Mouse (Mus musculus) spleen, embryonic (tissue): ENCODE results near the gene Itgav.

Source experiments
- CTCF ChIA-PET: fragments of 350-600 bp; sonication (Branson Sonifier 250); formaldehyde crosslinking; loops from one replicate; lab custom pipeline; 2022; lab: Charles Lee

Itgav gene

DNA sequence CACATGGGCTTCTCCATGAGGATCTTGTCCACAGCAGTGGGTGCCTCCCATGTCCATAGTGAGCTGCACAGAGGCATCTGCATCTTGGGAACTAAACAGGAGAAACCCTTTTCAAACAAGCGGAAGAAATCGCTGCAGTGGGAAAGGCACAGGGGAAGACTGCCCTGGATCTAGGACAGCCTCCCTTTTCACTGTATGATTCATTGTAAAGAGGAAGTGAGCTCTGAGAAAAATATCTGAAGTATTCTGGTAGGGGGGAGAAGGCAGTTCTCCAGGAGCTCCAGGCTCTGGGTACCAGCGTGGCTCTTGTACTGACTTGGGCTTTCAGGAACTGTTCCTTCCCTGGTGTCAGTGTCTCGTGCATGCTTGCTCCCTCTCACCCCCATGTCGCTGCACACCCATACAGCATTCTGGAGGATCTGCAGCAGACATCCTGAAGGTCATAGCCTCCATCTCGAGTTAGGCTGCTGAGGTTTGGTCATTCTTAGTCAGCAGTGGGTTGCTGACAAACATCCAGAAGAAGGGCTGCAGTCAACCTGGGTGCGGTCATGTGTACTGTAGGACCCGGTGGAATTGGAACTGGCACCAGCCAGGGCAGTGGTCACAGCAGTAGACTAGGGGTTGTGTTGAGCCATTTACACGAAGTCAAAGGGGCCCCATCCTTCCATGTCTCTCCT, 20.2 kb downstream of the Itgav start:
- CTCF ChIA-PET, result no interaction called here

GRCm38 (mm10) chr2:83745257-83745656, 21.1 kb downstream of the Itgav start:
- CTCF ChIA-PET, result no interaction called here

- CTCF ChIA-PET, result no interaction called here
Measured at GRCm38 (mm10) chr2:83748581-83749118, 24.5 kb downstream of the Itgav start.

GRCm38 (mm10) chr2:83753008-83753407, 28.8 kb downstream of the Itgav start:
- CTCF ChIA-PET, result interaction anchor here (0.6 to 1.0 kb wide), 4 partner anchors 9 to 84 kb away, joined by 3 to 10 read pairs (median 4); no protein-coding TSS in a partner anchor

DNA sequence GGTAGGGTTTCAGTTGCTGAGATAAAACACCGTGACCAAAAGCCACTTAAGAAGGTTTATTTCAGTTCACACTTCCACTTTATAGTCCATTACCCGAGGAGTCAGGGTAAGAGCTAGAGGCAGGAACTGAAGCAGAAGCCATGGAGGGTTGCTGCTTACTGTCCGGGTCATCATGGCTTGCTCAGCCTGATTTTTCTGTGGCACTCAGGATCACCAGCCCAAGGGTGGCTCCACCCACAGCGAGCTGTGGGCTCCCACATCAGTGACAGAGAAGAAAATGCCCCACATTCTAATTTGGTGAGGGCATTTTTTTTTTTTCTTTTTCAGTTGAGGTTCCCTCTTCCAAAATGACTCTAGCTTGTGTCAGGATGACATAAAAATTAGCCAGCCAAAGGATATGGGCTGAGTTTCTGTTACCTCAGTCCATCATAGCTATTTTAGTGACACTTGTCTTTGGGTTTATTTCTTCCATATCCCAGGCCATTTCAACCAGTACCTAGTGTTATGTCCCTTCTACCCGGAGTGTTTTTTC, 30.2 kb downstream of the Itgav start:
- CTCF ChIA-PET, result interaction anchor here (1.0 kb wide), 1 partner anchor 15 kb away, joined by 5 read pairs; no protein-coding TSS in a partner anchor

- CTCF ChIA-PET, result no interaction called here
Measured at GRCm38 (mm10) chr2:83758606-83759215, 34.5 kb downstream of the Itgav start.

DNA sequence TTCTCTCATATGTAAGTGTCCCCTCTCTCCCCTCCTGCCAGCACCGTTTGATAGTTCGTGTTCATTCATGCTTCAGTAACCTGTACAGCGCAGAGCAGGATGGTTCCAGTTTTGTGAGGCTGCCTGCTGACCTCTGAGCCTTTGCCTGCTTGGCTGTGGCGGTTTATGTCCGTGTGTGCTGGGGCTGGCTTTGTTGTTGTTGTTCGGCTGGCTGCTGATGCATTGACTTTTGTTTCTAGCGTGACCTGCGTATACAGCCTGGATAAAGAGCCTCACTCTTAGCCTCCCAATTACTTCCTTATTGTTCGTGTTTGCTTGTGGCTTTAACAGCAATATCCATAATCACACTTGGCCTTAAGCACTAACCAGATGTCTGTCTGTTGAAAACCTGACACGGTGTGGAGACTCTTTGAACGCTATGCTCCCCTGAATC, 35.0 kb downstream of the Itgav start:
- CTCF ChIA-PET, result no interaction called here

GRCm38 (mm10) chr2:83759667-83760066, 35.5 kb downstream of the Itgav start:
- CTCF ChIA-PET, result interaction anchor here (0.7 kb wide), 1 partner anchor 1208 kb away, joined by 5 read pairs; no protein-coding TSS in a partner anchor

DNA sequence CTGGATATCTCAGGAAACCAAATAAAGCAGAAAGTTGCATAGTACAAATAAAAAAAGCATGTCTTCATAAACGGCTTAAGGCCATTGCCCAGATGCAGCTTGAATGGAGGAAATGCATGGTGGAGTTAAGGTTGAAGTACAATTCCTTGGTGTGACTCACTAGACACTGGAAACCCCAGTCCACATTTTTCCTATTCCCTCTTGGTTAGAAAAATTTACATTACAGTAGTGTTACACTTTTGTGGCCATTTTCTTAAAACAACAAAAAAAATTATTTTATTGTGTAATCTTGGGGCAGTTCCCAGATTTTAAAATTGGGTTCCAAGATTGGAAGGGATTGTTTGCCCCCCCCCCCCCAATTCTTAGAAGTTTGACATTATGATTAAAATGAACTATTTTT, 35.9 kb downstream of the Itgav start:
- CTCF ChIA-PET, result interaction anchor here (0.7 kb wide), 1 partner anchor 1208 kb away, joined by 5 read pairs; no protein-coding TSS in a partner anchor

DNA sequence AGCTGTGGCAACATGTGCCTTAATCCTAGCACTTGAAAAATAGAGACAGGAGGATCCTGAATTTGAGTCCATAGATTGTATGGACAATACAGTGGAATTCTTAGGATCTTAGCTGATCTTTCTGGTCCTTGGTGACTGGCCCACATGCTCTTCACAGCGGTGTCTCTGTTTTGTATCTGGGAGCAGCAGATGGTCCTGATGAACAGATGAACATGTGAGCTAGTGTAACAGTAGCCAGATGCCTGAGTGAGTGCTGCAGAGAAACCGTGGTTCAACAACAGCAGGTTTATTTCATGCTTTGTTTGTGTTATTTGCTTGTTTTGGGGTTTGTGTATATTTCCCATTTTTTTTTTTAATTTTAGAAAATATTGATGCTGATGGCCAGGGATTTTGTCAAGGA, 37.3 kb downstream of the Itgav start:
- CTCF ChIA-PET, result interaction anchor here (0.5 kb wide), 1 partner anchor 8 kb away, joined by 3 read pairs; no protein-coding TSS in a partner anchor

DNA sequence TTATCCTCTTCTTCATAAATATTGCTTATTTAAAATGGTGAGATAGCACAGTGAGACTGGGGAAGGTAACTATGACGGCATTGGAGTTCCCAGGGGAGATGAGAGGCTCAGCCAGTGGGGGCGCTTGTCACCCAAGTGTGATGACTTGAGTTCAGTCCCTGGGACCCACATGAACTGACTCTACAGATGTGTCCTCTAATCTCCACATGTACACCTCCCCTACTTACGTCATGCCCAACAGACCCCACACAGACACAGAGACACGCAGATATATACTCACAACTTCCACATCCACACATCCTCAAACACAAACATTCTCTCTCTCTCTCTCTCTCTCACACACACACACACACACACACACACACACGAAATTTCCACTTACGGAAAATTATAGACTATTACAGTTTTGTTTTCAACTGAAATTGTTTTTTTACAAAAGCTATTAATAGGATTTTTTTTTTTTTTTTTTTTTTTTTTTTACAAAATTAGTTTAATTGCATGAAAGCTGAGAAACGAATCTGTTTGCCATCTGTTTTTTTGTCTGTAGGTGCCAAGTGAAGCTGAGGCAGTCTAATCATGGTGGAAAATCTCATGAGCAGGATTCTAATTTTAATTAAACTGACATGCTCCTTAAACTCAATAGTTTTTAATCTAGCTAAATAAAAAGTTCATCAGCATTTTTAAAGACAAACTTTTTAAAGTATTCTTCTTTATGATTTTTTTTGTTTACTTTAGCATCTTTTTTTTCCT, 38.1 kb downstream of the Itgav start:
- CTCF ChIA-PET, result interaction anchor here (0.6 to 0.7 kb wide), 3 partner anchors 10 to 79 kb away, joined by 4 to 13 read pairs (median 10); no protein-coding TSS in a partner anchor

DNA sequence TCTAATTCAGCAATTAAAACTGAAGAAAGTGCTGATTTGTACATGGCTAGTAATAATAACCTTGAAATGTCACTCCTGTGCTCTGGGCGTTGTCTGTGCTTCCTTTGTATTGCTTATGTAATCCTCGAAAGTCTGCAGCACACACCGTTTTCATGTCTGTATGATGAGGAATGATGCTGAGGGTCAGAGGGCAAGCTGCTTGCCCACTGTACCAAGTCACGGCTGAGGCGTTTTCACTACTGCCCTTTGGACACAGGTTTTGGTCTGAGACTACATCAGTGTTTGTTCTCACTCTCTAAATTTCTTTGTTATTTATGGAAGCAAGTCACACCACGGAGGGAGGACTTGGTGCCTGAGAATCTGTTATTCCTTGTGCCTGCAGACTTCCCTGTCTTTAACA, 41.9 kb downstream of the Itgav start:
- CTCF ChIA-PET, result no interaction called here

- CTCF ChIA-PET, result no interaction called here
Measured at GRCm38 (mm10) chr2:83766878-83767277, 42.7 kb downstream of the Itgav start.

- CTCF ChIA-PET, result interaction anchor here (0.5 kb wide), 1 partner anchor 33 kb away, joined by 3 read pairs; no protein-coding TSS in a partner anchor
Measured at GRCm38 (mm10) chr2:83768311-83769047, 44.3 kb downstream of the Itgav start.

DNA sequence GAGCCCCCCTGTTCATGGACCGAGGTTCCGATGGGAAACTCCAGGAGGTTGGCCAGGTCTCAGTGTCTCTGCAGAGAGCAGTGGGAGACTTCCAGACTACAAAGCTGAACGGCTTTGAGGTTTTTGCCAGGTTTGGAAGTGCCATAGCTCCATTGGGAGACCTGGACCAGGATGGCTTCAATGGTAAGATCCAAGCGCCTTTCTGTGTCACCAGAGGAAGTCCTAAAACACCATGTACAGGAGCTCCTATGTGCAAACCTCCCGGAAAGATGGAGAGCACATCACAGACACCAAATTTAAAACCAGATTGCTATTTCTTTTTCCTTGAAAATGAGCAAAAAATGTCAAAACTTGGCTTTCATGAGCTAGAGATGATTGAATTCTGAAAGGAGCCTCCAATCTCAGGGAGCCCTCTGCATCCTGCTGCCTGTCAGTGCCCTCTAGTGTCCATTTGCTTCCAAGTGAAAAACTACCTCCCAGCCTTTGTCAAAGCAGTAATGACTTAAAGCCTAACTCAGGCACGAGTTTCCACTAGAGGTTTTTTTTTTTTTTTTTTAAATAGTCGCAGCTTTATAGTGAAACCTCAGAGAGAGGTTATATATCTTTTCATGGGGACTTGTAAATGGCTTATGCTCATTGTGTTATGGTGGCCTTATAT, 47.1 kb downstream of the Itgav start:
- CTCF ChIA-PET, result interaction anchor here (0.6 to 1.1 kb wide), 4 partner anchors 21 to 142 kb away, joined by 3 to 9 read pairs (median 5); no protein-coding TSS in a partner anchor

DNA sequence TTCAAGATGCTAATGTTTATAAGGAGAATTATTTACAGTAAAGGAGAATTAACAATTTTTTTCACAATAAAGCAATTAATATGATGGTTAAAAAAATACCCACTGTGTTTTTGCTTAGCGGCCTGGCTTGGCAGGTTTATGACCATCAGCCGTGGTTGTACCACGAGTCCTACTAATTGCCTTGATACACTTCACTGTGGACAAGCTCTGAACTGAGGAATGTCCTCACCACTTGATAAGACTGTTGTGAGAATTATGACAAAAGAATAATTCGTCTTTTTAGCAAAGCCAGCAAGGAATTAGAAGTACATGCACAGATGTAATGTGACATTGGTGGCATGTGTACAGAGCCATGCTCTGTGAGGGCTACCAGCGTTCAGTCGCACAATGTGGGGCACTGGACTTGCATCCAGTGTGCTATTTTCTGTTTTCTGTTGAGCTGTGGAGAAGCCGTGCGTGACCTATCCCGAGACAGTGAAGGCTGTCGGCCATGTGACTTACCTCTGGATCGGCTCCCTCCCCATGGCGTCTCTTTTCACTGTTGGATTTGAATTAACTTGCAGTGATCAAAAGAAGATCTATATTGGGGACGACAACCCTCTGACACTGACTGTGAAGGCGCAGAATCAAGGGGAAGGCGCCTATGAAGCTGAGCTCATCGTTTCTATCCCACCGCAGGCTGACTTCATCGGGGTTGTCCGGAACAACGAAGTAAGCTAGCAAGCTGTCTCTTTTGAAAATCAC, 67.3 kb downstream of the Itgav start:
- CTCF ChIA-PET, result no interaction called here

- CTCF ChIA-PET, result interaction anchor here (0.5 kb wide), 1 partner anchor 21 kb away, joined by 5 read pairs; no protein-coding TSS in a partner anchor
Measured at GRCm38 (mm10) chr2:83792102-83792501, 67.9 kb downstream of the Itgav start.

GRCm38 (mm10) chr2:83795766-83796165, 71.6 kb downstream of the Itgav start:
- CTCF ChIA-PET, result no interaction called here

DNA sequence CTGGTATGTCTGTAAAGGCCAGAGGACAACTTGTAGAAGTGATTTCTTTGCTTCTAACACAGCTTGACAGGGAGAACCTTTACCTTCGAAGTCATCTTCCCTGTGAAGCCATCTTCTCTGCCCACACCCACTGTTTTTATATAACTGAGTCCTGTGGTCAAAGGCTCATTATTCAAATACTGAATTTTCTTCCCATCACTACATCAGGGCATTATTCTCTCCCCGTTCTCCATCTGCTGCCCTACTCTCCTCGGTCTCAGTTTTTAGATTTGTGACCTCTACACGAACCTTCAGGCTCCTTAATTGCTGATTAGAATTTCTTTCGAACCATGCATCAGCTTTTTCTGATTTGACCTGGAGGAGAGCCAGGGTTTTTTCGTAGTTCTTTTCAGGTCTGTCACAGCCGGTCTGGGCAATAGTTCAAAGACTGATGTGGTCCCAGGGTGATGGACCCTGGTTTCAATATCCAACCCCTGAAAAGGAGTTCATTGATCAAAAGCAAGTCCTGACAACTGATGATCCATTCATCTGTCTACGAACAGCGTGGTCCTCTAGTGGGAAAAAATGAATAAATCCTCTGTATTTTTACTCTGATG, 73.8 kb downstream of the Itgav start:
- CTCF ChIA-PET, result no interaction called here
